Mouse (Mus musculus) erythroblast, embryonic 14.5 days (primary cell): ENCODE data around the gene Pitpnm2.

Source experiments
- GATA1 ChIP-seq: IDR thresholded peaks from 2 replicates; pipeline ENCODE4 v1.6.1; 2012; ENCODE audit warnings: low read length, inconsistent platforms, mixed read lengths
- TAL1 ChIP-seq: IDR thresholded peaks from 3 replicates; pipeline ENCODE4 v1.6.1; 2012; ENCODE audit warnings: low read length, inconsistent platforms, mixed read lengths

DNA sequence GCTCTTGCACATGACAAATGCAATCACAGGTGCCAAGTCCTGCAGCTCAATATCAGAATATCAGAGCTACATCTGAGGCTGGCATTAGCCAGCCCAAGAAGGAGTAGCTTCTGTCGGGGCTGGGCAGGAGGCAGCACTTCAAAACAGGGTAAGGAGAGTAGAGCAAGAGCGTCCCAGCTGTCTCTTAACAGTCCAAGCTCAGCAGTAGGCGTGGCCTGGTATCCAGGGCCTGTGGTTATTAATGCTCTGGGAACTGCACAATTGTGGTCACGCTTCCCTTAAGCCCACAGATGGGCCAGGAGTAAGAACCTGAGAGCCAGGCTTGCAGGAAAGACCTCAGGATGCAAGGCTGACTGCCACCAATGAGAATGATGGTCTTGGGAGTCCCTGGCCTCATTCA is 74.4 kb downstream of the Pitpnm2 start:
- no peak for TF ChIP-seq GATA1
- TF ChIP-seq TAL1, result no peak
